Mouse (Mus musculus) small intestine, adult 2 months (tissue): ENCODE results near the gene Utrn.

Experiments used
- CTCF ChIP-seq: fragments of 200-500 bp; IDR thresholded peaks from 2 replicates; pipeline ENCODE4 v1.5.1; 2012; ENCODE audit warnings: low read depth, mild to moderate bottlenecking, control low read depth, inconsistent platforms, low read length, moderate library complexity, mixed read lengths; ENCODE audit not compliant: insufficient replicate concordance, insufficient read length; ENCODE audit errors: extremely low read depth
- POLR2A ChIP-seq: fragments of 200-500 bp; IDR thresholded peaks from 2 replicates; pipeline ENCODE4 v1.6.1; 2012; ENCODE audit warnings: low read depth, mild to moderate bottlenecking, control low read depth, inconsistent platforms, low read length, moderate library complexity

DNA sequence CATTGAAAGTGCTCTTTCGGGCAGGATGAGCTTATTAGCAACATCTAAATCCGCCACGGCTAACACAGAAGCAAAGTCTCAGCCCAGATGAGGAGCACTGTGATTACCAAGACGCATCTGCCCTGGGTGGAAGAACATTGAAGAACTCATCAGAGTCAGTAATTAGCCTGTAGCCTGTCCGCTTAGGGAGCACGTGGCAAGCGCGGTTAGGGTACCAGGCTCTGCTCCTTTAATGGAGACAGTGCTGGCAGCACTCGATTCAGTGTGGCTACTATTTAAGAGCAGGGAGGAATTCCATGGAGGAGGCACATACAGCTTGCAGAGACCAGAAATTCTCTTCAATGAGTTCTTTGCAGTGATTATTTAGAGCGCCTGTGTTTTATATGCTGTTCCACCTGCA lies 294.4 kb downstream of the Utrn start:
- TF ChIP-seq CTCF (no peak), POLR2A (no peak)
